Mouse (Mus musculus) gastrocnemius, postnatal 4 days (tissue): ENCODE measurements around the gene Pex10. TPM values are rescaled to one million over a fixed set of nuclear protein-coding genes. Genes with fewer than 3 reads are reported as not detected.
A peak's percentile ranks its signal among the peaks of the same experiment; 100 is the strongest.

Source experiments
- DNase-seq, 2 experiments: peaks; one replicate each; pipeline ENCODE4 v3.0.0; 2021 to 2022; ENCODE audit warnings: low spot score in 2 of 2, mixed read lengths in 2 of 2
- total RNA-seq, 2 experiments: library from RNA; stranded (reverse); gene quantifications; 2 replicates each; pipeline ENCODE4 v1.2.3; 2021

Gene Pex10
- total RNA-seq, 2 experiments from 2014 or later, result 12.2 to 14.0 TPM

- DNase-seq, result no peak
Measured at GRCm38 (mm10) chr4:155092718-155093430, 26.1 kb downstream of the Pex10 start.

GRCm38 (mm10) chr4:155093431-155094149 is 26.8 kb downstream of the Pex10 start:
- DNase-seq, result no peak

GRCm38 (mm10) chr4:155094565-155094964 is 27.7 kb downstream of the Pex10 start:
- no peak for DNase-seq

DNA sequence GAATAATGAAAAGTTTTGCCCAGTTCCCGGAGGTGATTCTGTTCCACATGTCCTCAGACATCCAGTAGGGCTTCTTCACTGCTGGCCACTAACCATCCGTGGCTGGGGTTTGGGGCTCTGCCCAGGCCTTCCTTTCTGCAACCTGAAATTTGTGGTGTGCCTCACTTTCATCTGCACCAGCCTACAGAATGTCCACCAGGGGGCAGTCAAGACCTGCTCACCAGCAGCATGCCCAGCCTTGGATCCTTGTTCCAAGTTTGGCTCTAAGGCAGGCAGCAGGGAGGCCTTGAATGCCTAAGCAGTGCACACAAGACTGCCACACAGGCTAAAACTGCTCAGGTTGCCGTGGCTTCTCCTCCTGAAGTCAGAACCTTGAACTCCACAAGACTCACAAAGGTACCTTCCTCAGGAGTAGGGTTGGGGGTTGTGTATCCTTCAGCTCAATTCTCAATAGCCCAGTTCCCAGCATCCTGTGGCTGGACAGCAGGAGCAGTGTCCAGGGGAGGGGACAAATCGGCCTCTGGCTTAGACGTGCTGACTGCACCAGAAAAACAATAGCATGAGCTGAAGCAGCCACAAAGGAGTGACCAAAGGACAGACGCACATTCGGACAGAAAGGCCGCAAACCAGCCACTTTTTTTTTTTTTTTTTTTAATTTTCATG is 28.6 kb downstream of the Pex10 start:
- peak; percentile 80 to 87 for DNase-seq

- DNase-seq, result no peak
Measured at GRCm38 (mm10) chr4:155095967-155096366, 29.2 kb downstream of the Pex10 start.

GRCm38 (mm10) chr4:155097452-155097851 is 30.6 kb downstream of the Pex10 start:
- DNase-seq, result no peak

- no peak for DNase-seq
Measured at GRCm38 (mm10) chr4:155098572-155098971, 31.8 kb downstream of the Pex10 start.

GRCm38 (mm10) chr4:155107886-155108285 is 41.1 kb downstream of the Pex10 start:
- DNase-seq, result no peak

DNA sequence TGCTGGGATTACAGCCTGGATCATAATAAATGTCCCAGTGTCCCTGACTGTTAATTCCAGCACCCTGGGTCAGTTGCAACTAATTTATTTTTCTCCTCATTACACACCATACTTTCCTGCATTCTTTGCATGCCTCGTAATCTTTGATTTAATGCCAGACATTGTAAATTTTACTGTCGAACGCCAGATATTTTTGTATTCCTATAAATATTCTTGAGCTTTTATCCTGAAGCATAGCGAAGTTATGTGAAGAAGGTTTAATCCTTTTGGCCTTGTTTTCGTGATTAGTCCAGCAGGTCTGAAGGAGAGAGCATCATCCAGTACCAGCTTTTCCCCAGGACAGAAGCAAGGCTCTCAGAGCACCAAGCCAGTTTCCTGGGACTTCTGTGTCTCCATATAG is 42.7 kb downstream of the Pex10 start:
- DNase-seq, result no peak

- no peak for DNase-seq
Measured at GRCm38 (mm10) chr4:155113766-155114410, 47.1 kb downstream of the Pex10 start.

DNA sequence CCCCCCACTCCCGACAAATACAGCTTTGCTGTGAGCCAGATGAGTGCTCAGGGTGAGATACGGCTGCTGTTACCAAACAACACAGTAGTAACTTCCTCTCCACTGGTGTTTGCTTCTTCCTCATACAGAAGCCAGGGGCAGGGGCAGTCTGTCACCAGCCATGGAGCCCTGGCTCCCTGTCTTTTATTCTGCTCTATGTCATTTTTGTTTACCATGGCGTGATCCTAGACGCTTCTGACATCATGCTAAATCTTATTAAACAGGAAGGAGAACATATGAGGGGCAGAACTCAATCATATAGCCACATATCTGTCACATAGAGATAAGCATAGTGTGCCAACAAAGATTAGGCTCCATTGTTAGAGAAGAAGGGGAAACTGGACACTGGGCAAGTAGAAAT is 49.8 kb downstream of the Pex10 start:
- DNase-seq, result no peak

DNA sequence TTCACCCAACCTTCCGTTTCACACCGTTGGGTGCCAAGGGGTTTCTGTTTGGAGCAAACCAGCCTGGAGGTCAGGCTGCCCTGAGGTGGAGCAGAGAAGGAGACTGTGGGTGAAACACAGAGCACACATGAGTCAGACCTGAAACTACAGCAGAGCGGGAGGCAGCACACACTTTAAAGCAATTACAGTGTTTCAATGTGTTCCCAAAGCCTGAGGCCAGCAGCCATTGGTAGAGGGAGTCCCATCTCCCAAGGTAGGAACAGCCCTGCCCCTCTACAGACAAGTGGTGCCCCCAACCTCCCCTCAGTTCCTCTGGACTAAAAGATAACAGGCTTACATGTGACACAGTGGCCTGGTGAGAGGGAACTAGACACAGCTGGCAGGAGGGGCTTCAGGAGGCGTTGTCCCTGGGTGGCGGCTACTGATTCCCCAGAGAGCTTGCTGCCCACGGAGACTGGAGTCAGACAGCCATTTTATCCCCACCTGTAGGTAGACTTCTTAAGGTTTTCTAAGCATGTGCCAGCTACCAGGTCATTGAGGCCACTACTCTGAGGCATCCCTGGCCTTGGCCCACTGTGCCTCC is 50.7 kb downstream of the Pex10 start:
- no peak for DNase-seq

- DNase-seq, result no peak
Measured at GRCm38 (mm10) chr4:155118278-155118677, 51.5 kb downstream of the Pex10 start.

- DNase-seq, result no peak
Measured at GRCm38 (mm10) chr4:155120038-155120437, 53.2 kb downstream of the Pex10 start.

DNA sequence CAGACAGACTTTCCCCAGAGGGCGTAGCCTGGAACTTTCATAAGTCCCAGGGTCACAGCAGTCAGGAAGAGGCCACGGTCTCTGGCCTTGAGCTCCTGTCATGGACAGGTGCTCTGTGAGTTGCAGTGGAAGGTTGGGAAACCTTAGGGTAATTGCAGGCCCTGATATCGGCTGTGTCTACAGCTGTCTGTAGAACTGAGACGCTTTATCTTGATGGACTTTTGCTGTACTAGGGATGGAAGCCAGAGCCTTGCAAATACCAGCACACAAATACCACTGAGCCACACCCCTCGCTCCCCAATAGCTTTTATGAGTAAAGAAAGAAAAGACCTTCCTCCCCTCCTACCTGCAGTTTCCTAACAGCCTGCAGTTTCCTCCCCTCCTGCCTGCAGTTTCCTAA is 53.8 kb downstream of the Pex10 start:
- no peak for DNase-seq

- DNase-seq, result no peak
Measured at GRCm38 (mm10) chr4:155121222-155121621, 54.4 kb downstream of the Pex10 start.

Other genes with a start within 250 kb of the Pex10 start
- under 1 TPM; 0.13 to 0.22 TPM for gene Ttc34, start 229.6 kb upstream of the Pex10 start, total RNA-seq
- under 1 TPM; 0.34 to 0.62 TPM for gene Mmel1, start 197.4 kb upstream of the Pex10 start, total RNA-seq
- gene Fam213b, start 167.9 kb upstream of the Pex10 start, total RNA-seq, result 100 to 1,000 TPM; 100 to 112 TPM
- gene Tnfrsf14, start 138.5 kb upstream of the Pex10 start, total RNA-seq, result 1 to 10 TPM; 3.2 to 4.3 TPM
- gene Hes5, start 106.1 kb upstream of the Pex10 start, total RNA-seq, result under 1 TPM; 0.49 to 0.67 TPM
- gene Pank4, start 102.9 kb upstream of the Pex10 start, total RNA-seq, result 10 to 100 TPM; 27.4 to 29.9 TPM
- gene Plch2, start 10.2 kb upstream of the Pex10 start, total RNA-seq, result under 1 TPM; 0.15 to 0.29 TPM
- 10 to 100 TPM; 61.1 to 63.1 TPM for gene Rer1, start 19.4 kb downstream of the Pex10 start, total RNA-seq
- gene Morn1, start 19.6 kb downstream of the Pex10 start, total RNA-seq, result 1 to 10 TPM; 3.9 to 4.4 TPM
- 100 to 1,000 TPM; 133 to 138 TPM for gene Ski, start 155.6 kb downstream of the Pex10 start, total RNA-seq
- 10 to 100 TPM; 41.0 to 44.3 TPM for gene Faap20, start 182.8 kb downstream of the Pex10 start, total RNA-seq